Mouse (Mus musculus) spleen, adult 2 months (tissue): Measurements from ENCODE around the gene Hoxd3.

ENCODE experiments used
- CTCF ChIP-seq: fragments of 200-500 bp; IDR thresholded peaks from 2 replicates; pipeline ENCODE4 v1.5.1; 2011; ENCODE audit warnings: mild to moderate bottlenecking, inconsistent platforms; ENCODE audit not compliant: insufficient read depth, insufficient read length, insufficient replicate concordance; ENCODE audit errors: extremely low read depth
- POLR2A ChIP-seq: fragments of 200-500 bp; IDR thresholded peaks from 2 replicates; pipeline ENCODE4 v1.6.1; 2011; ENCODE audit warnings: low read depth, low read length, inconsistent platforms

DNA sequence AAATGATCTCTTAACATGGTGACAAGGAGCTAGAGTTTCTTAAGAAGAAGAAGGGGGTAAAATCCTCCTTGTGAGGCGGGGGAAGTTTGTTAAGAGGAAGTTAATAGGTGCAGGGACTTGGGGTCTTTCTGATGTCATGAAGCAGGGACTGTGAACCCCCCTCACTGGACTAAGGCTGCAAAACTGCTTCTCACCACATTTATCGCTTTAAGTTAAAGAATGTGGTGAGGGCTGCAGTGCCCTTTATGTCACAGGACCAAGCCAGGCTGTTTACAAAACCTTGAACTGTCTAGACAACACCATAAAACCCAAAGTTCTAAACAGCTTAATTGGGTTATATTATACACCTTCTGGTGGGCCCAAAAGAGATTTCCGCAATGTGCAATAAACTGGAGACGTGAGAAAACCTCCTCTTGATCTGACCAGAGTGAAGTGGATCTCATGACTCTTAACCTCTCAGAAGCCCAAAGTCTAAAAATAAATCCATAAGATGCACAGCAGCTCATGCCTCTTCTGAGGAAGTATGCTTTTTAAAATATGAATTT, 26.6 kb upstream of the Hoxd3 start:
- TF ChIP-seq CTCF (no peak), POLR2A (no peak)
